Mouse (Mus musculus) kidney, adult 2 months (tissue): ENCODE data around the gene Nsf.

Source experiments
- CTCF ChIP-seq: fragments of 200-500 bp; conservative IDR thresholded peaks from 2 replicates; pipeline ENCODE4 v1.5.1; 2011; ENCODE audit warnings: low read depth, mild to moderate bottlenecking, control low read depth, low read length, moderate library complexity, mixed read lengths; ENCODE audit not compliant: insufficient read depth, insufficient read length
- POLR2A ChIP-seq: fragments of 200-500 bp; IDR thresholded peaks from one replicate; pipeline ENCODE4 v1.6.1; 2011; ENCODE audit warnings: low read depth, low read length, control low read depth

DNA sequence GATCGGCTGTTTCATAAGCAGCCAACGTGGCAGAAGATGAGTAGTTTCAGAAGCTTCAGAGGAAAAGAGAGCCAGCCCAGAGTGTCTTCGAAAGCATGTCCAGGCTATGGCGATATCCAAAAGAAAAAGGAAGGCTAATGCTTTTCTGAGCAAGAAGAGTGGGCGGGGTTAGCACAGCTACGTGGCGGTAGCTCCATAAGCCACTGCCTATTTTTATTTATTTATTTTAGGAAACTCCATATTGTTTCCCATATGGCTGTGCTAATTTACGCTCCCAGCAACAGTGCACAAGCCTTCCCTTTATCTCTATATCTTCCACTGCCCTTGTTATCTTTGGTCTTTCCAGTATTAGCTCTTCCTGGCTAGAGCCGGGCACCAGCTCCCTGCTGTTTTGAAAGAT, 49.5 kb upstream of the Nsf start:
- no peak for TF ChIP-seq CTCF
- no peak for TF ChIP-seq POLR2A
